Comparison of ENCODE assay signal across 7 mouse cellular contexts in the genomic region with DNA sequence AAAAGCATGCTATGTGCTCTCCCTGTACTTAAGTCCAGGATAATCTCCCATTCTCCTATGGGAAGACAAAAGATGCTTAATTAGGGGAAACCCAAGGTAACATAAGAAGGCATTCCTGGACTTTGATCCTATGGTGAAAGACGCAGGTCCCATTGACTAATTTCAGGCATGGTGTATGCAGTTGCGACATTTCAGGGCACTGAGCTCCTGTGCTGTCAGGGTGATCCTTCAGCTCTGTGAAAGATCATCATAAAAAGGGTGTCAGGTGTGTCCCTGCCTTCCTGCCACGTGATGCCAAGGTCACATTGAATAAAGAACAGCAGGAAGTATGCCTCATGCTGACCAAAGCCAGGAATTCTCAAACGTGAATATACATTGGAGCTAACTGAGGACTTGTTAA.
"Had no signal": no experiment of that assay in that cellular context is flagged by ENCODE, and none has a peak within 500 bp of the region (broad histone marks: within the 10 kb centered on the region; RNA-seq: fewer than 3 reads in every experiment).

No protein-coding gene starts in this region.

- DNase-seq: kidney, adult 8-10 months; right cerebral cortex, postnatal 14 days; thymus, postnatal 4 days had no signal

- H3K4me2 ChIP-seq: midbrain, embryonic 13.5 days had no signal

- H3K27ac ChIP-seq: liver, embryonic 14.5 days; midbrain, embryonic 13.5 days had no signal

- H3K27me3 ChIP-seq: midbrain, embryonic 13.5 days; stomach, embryonic 15.5 days had no signal

- H3K36me3 ChIP-seq: limb, embryonic 10.5 days; midbrain, embryonic 13.5 days; stomach, embryonic 15.5 days had no signal

- H3K9ac ChIP-seq: liver, embryonic 14.5 days; midbrain, embryonic 13.5 days; stomach, embryonic 15.5 days had no signal

- ATAC-seq: midbrain, embryonic 13.5 days had no signal

- H3K4me3 ChIP-seq: limb, embryonic 10.5 days; midbrain, embryonic 13.5 days; stomach, embryonic 15.5 days had no signal

- H3K9me3 ChIP-seq: limb, embryonic 10.5 days; midbrain, embryonic 13.5 days; stomach, embryonic 15.5 days had no signal
